Mouse (Mus musculus): ENCODE measurements around the gene Lclat1. TPM values are rescaled to one million over a fixed set of nuclear protein-coding genes. Genes with fewer than 3 reads are reported as not detected.

Lclat1 gene
- total and polyA plus RNA-seq, 3 experiments = 6.3 to 9.6 (median 7.0) TPM

DNA sequence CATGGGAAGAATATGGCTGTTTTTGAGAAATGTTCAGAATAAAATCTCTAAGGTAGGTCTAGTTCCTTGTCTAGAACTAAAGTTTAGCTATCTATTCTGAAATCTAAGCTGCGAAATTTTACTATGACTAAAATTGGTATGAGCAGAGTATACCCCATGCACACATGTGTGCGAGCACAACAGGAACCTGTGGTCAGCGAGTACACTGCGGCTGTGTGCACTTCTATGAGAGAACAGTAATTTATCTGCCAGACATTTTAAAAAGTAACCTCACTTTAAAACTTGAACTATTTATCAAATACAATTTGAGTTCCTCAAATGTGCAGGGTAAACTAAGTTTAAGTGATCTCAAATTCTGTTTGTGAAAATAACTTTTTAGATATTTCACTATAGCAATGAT lies 34.2 kb downstream of the Lclat1 start:
- H3K4me2 ChIP-seq (ENCODE audit: insufficient read depth, low read depth, poor library complexity, severe bottlenecking) = no peak overlapping the region
- H3K79me2 ChIP-seq (replicated peaks; ENCODE audit: control insufficient read depth, extremely low read depth, insufficient read depth, poor library complexity, severe bottlenecking) = no peaks in the 10 kb centered on the region
- no peak overlapping the region for H3K4me3 ChIP-seq (replicated peaks in 1 of 3; ENCODE audit: low read depth in 2 of 3, low read length in 2 of 3, poor library complexity in 1 of 3)
- in situ Hi-C loops (cut with MboI; ENCODE audit: low pct_ligation_motif_present, low pct_unique_long_range_greater_than_20kb, low sequenced_read_pairs) (no loop called here), dilution Hi-C loops (cut with MboI; ENCODE audit: extremely low pct_ligation_motif_present, extremely low pct_unique_long_range_greater_than_20kb, low sequenced_read_pairs) (no loop called here)
- H3K27me3 ChIP-seq (replicated peaks) = no peaks in the 10 kb centered on the region
- peaks cover 2 to 41% of the 10 kb centered on the region in 2 experiments; a peak in 3 of 4 replicates for H3K4me1 ChIP-seq (ENCODE audit: control insufficient read depth in 1 of 2, insufficient read depth in 2 of 2)
- no peaks in the 10 kb centered on the region for H3K36me3 ChIP-seq (replicated peaks in 1 of 2; ENCODE audit: control insufficient read depth in 1 of 2, insufficient read depth in 1 of 2, low read length in 1 of 2)
- DNase-seq (ENCODE audit: extremely low read depth) = peak; percentile 46
- TF ChIP-seq MYC (IDR thresholded peaks at IDR 0.05; ENCODE audit: low read depth, low read length) (no peak), POLR2A (IDR thresholded peaks at IDR 0.05; ENCODE audit: low read depth, low read length) (no peak), E2F4 (IDR thresholded peaks at IDR 0.05; ENCODE audit: insufficient replicate concordance, low read depth, low read length) (no peak), ZKSCAN1 (IDR thresholded peaks at IDR 0.05; ENCODE audit: borderline replicate concordance, low read depth, low read length) (no peak), IRF4 (IDR thresholded peaks at IDR 0.05; ENCODE audit: low read depth, low read length) (no peak), PAX5 (IDR thresholded peaks at IDR 0.05; ENCODE audit: low read length) (no peak), RAD21 (IDR thresholded peaks at IDR 0.05; ENCODE audit: low read depth, low read length) (no peak), MEF2A (IDR thresholded peaks at IDR 0.05; ENCODE audit: borderline replicate concordance, low read depth, low read length) (no peak), JUN (IDR thresholded peaks at IDR 0.05; ENCODE audit: insufficient read depth, low read depth, low read length) (no peak), POLR2AphosphoS2 (IDR thresholded peaks at IDR 0.05; ENCODE audit: low read depth, low read length) (no peak), CHD1 (IDR thresholded peaks at IDR 0.05; ENCODE audit: low read depth, low read length) (no peak), CTCF (conservative IDR thresholded peaks at IDR 0.05 in 1 of 2, IDR thresholded peaks at IDR 0.05 in 1 of 2; ENCODE audit: low read depth in 2 of 2, low read length in 2 of 2) (no peak), BHLHE40 (IDR thresholded peaks at IDR 0.05; ENCODE audit: low read depth, low read length) (no peak), HCFC1 (IDR thresholded peaks at IDR 0.05; ENCODE audit: low read depth, low read length) (no peak), CHD2 (IDR thresholded peaks at IDR 0.05; ENCODE audit: low read length) (no peak), ZC3H11A (IDR thresholded peaks at IDR 0.05; ENCODE audit: low read depth, low read length) (no peak)
- H3K27ac ChIP-seq (ENCODE audit: insufficient read depth, low read depth) = no peak overlapping the region
- H3K9me3 ChIP-seq (replicated peaks; ENCODE audit: low read length) = no peaks in the 10 kb centered on the region
- no peak overlapping the region for H3K9ac ChIP-seq (ENCODE audit: insufficient read depth, low read depth)

GRCm38 (mm10) chr17:73142445-73142844 lies 34.7 kb downstream of the Lclat1 start:
- Histone ChIP-seq H3K27me3 (replicated peaks) (no peaks in the 10 kb centered on the region), H3K9ac (ENCODE audit: insufficient read depth, low read depth) (no peak overlapping the region), H3K79me2 (replicated peaks; ENCODE audit: control insufficient read depth, extremely low read depth, insufficient read depth, poor library complexity, severe bottlenecking) (no peaks in the 10 kb centered on the region), H3K4me2 (ENCODE audit: insufficient read depth, low read depth, poor library complexity, severe bottlenecking) (no peak overlapping the region), H3K36me3 (replicated peaks in 1 of 2; ENCODE audit: control insufficient read depth in 1 of 2, insufficient read depth in 1 of 2, low read length in 1 of 2) (no peaks in the 10 kb centered on the region), H3K9me3 (replicated peaks; ENCODE audit: low read length) (no peaks in the 10 kb centered on the region), H3K27ac (ENCODE audit: insufficient read depth, low read depth) (no peak overlapping the region), H3K4me3 (replicated peaks in 1 of 3; ENCODE audit: low read depth in 2 of 3, low read length in 2 of 3, poor library complexity in 1 of 3) (no peak overlapping the region), H3K4me1 (ENCODE audit: control insufficient read depth in 1 of 2, insufficient read depth in 2 of 2) (peaks cover 0 to 36% of the 10 kb centered on the region in 2 experiments; a peak in 2 of 4 replicates)
- no peak for TF ChIP-seq TBP (conservative IDR thresholded peaks at IDR 0.05; ENCODE audit: low read depth, low read length)
- dilution Hi-C loops (cut with MboI; ENCODE audit: extremely low pct_ligation_motif_present, extremely low pct_unique_long_range_greater_than_20kb, low sequenced_read_pairs) = no loop called here
- peak; percentile 54 for DNase-seq (ENCODE audit: extremely low read depth)
- in situ Hi-C loops (cut with MboI; ENCODE audit: low pct_ligation_motif_present, low pct_unique_long_range_greater_than_20kb, low sequenced_read_pairs) = no loop called here

Data from CH12.LX (cell line).